Mouse (Mus musculus) embryonic fibroblast, embryonic 13.5 days (primary cell): Measurements from ENCODE around the gene Gm19410. TPM values are rescaled to one million over a fixed set of nuclear protein-coding genes. Genes with fewer than 3 reads are reported as not detected.

ENCODE experiments used
- H3K27ac ChIP-seq: 2 replicates; pipeline ENCODE4 v1.5.1; 2012; ENCODE audit warnings: low read length, control low read depth, inconsistent platforms; ENCODE audit not compliant: insufficient read depth
- H3K4me1 ChIP-seq: 2 replicates; pipeline ENCODE4 v1.6.1; 2011; ENCODE audit warnings: low read length; ENCODE audit not compliant: control insufficient read depth, insufficient read depth
- H3K4me3 ChIP-seq: 2 replicates; pipeline ENCODE4 v1.5.1; 2011; ENCODE audit warnings: mild to moderate bottlenecking, control low read depth, low read length; ENCODE audit not compliant: insufficient read depth
- CTCF ChIP-seq: IDR thresholded peaks from 2 replicates; pipeline ENCODE4 v1.5.1; 2011; ENCODE audit warnings: mild to moderate bottlenecking, control low read depth, low read length, moderate library complexity, borderline replicate concordance; ENCODE audit not compliant: insufficient read depth
- POLR2A ChIP-seq: IDR thresholded peaks from 2 replicates; pipeline ENCODE4 v1.6.1; 2011; ENCODE audit warnings: low read depth, mild to moderate bottlenecking, control low read depth, low read length, moderate library complexity
- polyA plus RNA-seq: library from polyadenylated mRNA; stranded (reverse); fragments of >200 nt; gene quantifications from 2 replicates; pipeline ENCODE4 v1.2.4, GENCODE M21; 2011; ENCODE audit warnings: low read depth; ENCODE audit not compliant: missing spikeins, insufficient read length

The Gm19410 gene
- not detected in 2 replicates for polyA plus RNA-seq

DNA sequence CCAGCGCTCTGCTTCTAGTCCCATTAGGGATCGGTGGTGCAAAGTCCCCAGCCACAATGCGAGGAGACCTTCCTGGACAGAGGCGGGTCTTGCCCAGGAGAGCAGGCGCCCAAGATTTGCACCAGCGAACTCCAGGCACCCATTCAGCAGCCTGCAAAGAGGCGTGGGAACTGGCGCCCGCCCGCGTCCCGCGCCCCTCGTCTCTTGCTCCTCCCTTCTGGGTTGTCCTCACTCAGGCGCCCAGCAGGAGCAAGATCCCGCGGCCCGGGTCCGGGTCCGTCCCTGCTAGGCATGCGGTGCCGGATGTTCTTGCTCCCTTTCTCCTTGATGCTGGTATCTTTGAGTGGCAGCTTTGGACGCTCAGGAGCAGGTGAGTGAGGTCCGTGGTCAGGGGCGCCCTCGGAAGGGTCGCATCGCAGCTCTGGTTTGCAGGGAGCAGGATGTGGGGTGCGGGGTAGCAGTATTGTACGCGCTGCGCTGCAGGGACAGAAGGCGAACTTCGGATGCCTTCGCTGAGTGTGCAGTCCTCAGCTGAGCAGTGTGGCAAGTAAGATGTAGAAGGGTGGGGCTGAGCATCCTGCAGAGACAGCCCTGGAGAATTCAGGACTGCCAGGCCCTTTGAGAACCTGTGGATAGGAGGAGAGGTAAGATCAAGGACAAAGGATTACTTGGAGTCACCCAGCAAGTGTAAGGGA lies at the start of gene Gm19410:
Gene Gm19410 (plus strand): TSS at position 292 of the 695 bp plus-strand sequence.
- peak within 1 kb of the TSS; percentile 16; the same call in 1 of the 2 replicates for H3K4me3 ChIP-seq
- H3K4me1 ChIP-seq = no peaks in the 10 kb centered on the region
- TF ChIP-seq POLR2A = no peak
- no peak for TF ChIP-seq CTCF
- H3K27ac ChIP-seq = no peak within 1 kb of the TSS

DNA sequence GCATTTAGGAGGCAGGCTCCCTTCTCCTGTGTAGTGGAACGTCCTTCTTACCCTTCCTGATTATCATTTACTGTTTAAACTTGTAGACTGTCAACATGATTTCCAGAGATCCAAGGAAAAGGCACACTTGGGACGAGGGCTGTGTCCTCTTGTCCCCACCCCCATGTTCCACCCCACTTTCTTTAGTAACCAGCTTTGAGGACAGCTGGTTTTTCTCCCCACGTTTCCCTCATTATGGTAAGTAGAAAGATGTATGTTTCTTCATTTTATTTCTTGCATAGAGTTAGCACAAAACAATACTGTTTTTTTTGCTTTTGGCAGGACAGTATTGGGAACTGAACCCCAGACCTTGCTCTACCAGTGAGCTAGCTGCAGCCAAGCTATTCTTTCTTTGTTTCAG lies 34.8 kb upstream of the Gm19410 start:
- TF ChIP-seq POLR2A (no peak), CTCF (no peak)
- peaks cover 5% of the 10 kb centered on the region; the same call in 1 of the 2 replicates for H3K4me1 ChIP-seq
- no peak overlapping the region for H3K4me3 ChIP-seq
- no peak overlapping the region for H3K27ac ChIP-seq

DNA sequence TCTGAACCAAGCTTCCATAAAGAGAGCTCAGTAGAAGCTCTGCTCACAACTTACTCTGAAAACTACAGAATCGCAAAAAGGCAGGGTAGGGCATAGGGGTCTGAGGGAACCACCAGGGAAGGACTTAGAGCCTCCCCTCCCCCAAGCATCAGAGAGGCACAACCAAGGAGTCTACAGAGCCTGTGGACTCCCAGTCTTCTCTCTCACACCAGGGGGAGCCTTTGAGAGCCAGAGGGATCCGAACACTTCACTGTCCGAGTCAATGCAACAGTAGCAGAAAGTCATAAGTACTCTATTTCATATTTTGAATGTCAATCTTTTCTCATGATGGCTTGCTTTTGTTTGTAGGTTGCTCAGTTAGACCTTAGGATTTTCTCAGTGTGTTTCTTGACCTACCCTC lies 30.2 kb upstream of the Gm19410 start:
- TF ChIP-seq POLR2A (no peak), CTCF (no peak)
- Histone ChIP-seq H3K27ac (no peak overlapping the region), H3K4me3 (no peak overlapping the region), H3K4me1 (no peaks in the 10 kb centered on the region)

DNA sequence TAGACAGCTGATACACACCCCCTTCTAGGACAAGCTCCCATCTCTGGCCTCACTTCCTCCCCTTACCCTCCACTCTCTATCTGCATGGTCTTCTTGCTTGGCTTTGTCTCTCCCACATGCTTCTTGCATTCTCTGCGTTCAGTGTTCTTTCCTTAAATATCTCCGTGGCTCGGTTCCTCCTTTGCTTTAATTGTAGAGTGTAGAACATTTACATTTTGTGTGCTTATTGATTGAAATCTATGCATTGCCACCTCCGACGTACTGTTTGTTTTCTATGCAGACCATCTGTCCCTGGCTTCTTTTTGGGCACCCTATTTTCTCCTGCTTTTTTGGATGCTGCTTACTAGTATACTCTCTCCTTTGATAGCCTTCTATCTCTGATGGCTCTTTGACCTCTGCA lies 9.4 kb upstream of the Gm19410 start:
- H3K27ac ChIP-seq = no peak overlapping the region

DNA sequence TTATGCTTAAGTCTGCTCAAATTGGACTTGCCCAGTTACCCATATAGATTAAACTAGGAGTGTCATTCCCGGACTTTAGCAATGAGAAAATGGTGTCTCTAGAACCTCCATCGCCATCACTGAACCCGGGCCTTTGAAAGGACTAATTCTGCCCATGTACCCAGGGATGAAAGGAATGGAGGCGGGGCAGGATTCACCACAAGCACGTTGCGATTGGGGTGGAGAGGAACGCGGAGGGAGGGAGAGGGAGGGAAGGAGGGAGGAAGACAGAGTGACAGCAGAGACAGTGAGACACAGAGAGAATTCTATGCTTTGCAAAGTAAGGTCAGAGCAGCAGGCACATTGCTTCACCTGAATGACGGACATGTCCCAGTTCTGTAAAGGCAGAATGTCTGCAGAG lies 570 bp upstream of the Gm19410 start:
- H3K4me1 ChIP-seq = no peaks in the 10 kb centered on the region
- TF ChIP-seq POLR2A = no peak
- no peak for TF ChIP-seq CTCF
- no peak overlapping the region for H3K27ac ChIP-seq
- no peak overlapping the region; the same call in 1 of the 2 replicates for H3K4me3 ChIP-seq

More for the DNA sequence above, 9.4 kb upstream of the Gm19410 start:
- no peaks in the 10 kb centered on the region for H3K4me1 ChIP-seq
- no peak for TF ChIP-seq POLR2A
- no peak for TF ChIP-seq CTCF
- H3K4me3 ChIP-seq = no peak overlapping the region

DNA sequence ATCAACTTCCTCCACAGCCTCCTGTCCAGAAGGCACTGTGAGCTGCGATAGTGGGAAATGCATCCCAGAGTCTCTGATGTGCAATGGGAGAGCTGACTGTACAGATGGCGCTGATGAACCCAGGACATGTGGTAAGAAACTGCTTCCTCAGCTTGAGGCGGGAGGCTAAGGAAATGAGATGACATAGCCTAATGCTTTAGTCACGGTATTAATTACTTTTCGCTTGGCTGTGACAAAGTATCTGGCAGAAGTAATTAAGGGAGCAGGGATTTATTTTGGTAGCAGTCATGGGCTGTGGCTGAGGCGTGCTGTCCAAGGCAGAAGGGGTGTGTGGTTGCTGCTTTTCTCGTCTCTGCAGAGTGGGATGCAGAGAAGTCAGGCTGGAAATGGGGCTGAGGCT lies 7.9 kb downstream of the Gm19410 start:
- H3K27ac ChIP-seq = no peak overlapping the region
- TF ChIP-seq POLR2A (no peak), CTCF (no peak)
- H3K4me1 ChIP-seq = no peaks in the 10 kb centered on the region
- H3K4me3 ChIP-seq = no peak overlapping the region
